Mouse (Mus musculus) kidney, adult 2 months (tissue): Measurements from ENCODE around the gene Ankrd12.

Experiments used
- CTCF ChIP-seq: fragments of 200-500 bp; conservative IDR thresholded peaks from 2 replicates; pipeline ENCODE4 v1.5.1; 2011; ENCODE audit warnings: low read depth, mild to moderate bottlenecking, control low read depth, low read length, moderate library complexity, mixed read lengths; ENCODE audit not compliant: insufficient read depth, insufficient read length
- POLR2A ChIP-seq: fragments of 200-500 bp; IDR thresholded peaks from one replicate; pipeline ENCODE4 v1.6.1; 2011; ENCODE audit warnings: low read depth, low read length, control low read depth

DNA sequence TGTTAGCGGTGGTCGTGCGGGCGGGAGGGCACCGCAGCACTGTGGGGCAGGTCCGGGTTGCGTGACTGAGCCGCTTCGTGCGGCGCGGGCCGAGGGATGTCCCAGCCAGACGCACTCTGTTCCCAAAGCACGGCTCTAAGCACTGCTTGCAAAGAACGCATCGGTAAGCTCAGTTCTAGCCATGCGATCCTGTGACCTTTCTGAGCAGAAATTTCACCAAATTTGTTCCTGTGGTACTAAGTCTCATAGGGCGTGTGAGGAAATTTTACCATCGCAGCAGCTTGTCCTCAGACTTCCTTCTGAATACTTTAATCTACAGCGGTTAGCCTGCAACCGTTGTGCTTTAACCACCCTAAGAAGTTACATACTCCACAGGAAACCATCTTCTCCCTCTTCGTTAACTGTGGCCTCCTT, 555 bp upstream of the Ankrd12 start:
- TF ChIP-seq CTCF = no peak
- no peak for TF ChIP-seq POLR2A
